Mouse (Mus musculus): ENCODE measurements at regions not wholly inside any gene's neighbourhood (a gene's known extent, or its start where the extent isn't known, plus 50 kb on each side); places are given as distances from the start of the nearest gene placed in this dataset.

DNA sequence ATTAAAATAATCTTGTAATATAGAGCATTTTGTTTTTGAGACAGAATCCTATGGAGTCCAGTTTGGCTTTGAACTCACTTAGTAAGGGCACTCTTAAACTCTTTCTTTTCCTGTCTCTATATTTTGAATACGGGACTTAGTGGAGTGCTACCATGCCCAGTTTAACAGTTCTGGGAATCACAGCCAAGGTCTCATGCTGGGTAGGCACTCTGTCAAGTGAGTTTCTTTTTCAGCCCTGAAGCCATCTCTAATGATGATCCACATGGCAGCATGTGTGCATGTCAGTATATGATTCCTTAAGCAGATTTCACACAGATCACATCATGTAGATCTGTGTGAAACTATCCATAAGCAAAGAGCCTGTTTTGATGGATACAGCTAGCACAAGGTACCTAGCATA lies 113.6 kb upstream of the Rnd3 start:
- Histone ChIP-seq H3K36me3 (ENCODE audit: control insufficient read depth, insufficient read depth, low read length) (no peaks in the 10 kb centered on the region), H3K27ac (ENCODE audit: low read depth, low read length) (no peak overlapping the region), H3K9me3 (ENCODE audit: control insufficient read depth, low read length) (no peaks in the 10 kb centered on the region), H3K4me3 (ENCODE audit: low read length) (no peak overlapping the region), H3K4me2 (replicated peaks; ENCODE audit: low read depth, low read length) (no peak overlapping the region), H3K27me3 (ENCODE audit: control insufficient read depth, insufficient read depth, low read length) (no peaks in the 10 kb centered on the region), H3K9ac (ENCODE audit: low read depth, low read length) (no peak overlapping the region), H3K4me1 (ENCODE audit: control insufficient read depth, insufficient read depth, low read length) (no peaks in the 10 kb centered on the region)
- ATAC-seq (ENCODE audit: low FRiP score, low TSS enrichment): no peak
- 91% methylated on average over 1 of the region's 1 CpGs for WGBS

DNA sequence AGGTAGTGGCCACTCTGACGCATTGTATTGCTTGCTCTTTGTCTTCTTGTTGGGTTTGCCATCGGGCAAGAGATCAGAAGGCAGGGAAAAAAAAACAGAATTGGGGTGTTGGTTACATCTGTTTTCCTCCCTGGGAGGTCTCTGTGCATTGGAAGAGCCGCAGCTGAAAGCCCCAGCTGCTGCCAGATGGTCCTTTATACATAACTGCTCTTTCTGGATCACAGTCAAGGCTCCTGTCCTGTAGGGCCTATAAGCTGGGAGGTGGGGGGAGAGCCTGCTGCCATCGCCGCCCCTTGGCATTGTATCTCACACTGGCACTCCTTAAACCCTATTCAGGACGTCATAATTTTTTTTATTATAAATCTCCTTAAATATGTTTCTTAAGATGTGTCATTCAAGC lies 101.9 kb upstream of the Rnd3 start:
- Histone ChIP-seq H3K4me2 (replicated peaks; ENCODE audit: low read depth, low read length) (no peak overlapping the region), H3K9me3 (ENCODE audit: control insufficient read depth, low read length) (no peaks in the 10 kb centered on the region; the same call in 1 of the 2 replicates), H3K36me3 (ENCODE audit: control insufficient read depth, insufficient read depth, low read length) (no peaks in the 10 kb centered on the region), H3K9ac (ENCODE audit: low read depth, low read length) (no peak overlapping the region), H3K27me3 (ENCODE audit: control insufficient read depth, insufficient read depth, low read length) (no peaks in the 10 kb centered on the region), H3K4me1 (ENCODE audit: control insufficient read depth, insufficient read depth, low read length) (no peaks in the 10 kb centered on the region), H3K4me3 (ENCODE audit: low read length) (no peak overlapping the region), H3K27ac (ENCODE audit: low read depth, low read length) (no peak overlapping the region)
- ATAC-seq (ENCODE audit: low FRiP score, low TSS enrichment): no peak
- WGBS: 78% methylated on average over 6 of the region's 6 CpGs

DNA sequence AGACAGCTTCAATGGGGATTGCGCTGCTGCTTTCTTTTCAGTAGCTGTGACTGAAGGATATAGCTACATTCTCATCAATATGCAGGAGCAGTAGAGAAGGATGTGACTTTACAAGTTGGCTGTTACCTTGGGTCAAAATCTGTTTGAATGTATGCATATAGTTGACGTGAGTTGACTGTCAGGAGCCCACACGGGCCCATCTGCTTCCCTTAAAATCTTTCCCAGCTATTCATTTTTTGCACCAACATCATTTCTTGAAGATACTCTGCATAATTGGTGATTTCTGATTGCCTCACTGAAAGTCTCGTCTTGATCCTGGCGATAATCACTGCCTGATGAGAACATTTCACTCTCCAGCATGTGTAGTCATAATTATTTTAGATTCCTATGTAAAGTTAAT lies 92.7 kb upstream of the Rnd3 start:
- Histone ChIP-seq H3K27ac (ENCODE audit: low read depth, low read length) (no peak overlapping the region), H3K4me1 (ENCODE audit: control insufficient read depth, insufficient read depth, low read length) (0 out of 2 replicates have a peak, but pooled peaks cover 2% of the 10 kb centered on the region), H3K9ac (ENCODE audit: low read depth, low read length) (no peak overlapping the region), H3K4me3 (ENCODE audit: low read length) (no peak overlapping the region), H3K4me2 (replicated peaks; ENCODE audit: low read depth, low read length) (no peak overlapping the region), H3K9me3 (ENCODE audit: control insufficient read depth, low read length) (no peaks in the 10 kb centered on the region), H3K36me3 (ENCODE audit: control insufficient read depth, insufficient read depth, low read length) (no peaks in the 10 kb centered on the region), H3K27me3 (ENCODE audit: control insufficient read depth, insufficient read depth, low read length) (no peaks in the 10 kb centered on the region)
- WGBS: 79% methylated on average over 5 of the region's 5 CpGs
- no peak for ATAC-seq (ENCODE audit: low FRiP score, low TSS enrichment)

DNA sequence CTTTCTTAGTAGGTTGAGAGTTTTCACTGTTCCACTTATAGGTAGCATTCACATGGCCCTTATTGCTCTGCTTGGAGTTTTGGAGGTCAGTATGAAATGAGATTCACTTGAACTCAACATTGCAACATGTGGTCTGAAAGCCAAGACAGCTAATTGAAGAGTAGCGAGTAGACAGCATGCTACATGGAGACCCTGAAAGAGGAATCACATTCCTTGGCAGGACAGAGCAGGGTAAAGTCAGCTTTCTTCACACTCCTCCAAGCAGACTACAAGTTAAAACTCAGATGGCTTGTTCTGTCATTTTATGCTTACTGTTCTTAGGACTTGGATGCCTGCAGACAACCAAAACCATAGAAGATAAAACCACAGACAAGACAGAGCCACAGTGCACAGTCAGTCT lies 91.1 kb upstream of the Rnd3 start:
- H3K36me3 ChIP-seq (ENCODE audit: control insufficient read depth, insufficient read depth, low read length): no peaks in the 10 kb centered on the region
- H3K4me2 ChIP-seq (replicated peaks; ENCODE audit: low read depth, low read length): no peak overlapping the region
- H3K9ac ChIP-seq (ENCODE audit: low read depth, low read length): no peak overlapping the region
- H3K4me3 ChIP-seq (ENCODE audit: low read length): no peak overlapping the region
- H3K4me1 ChIP-seq (ENCODE audit: control insufficient read depth, insufficient read depth, low read length): 0 out of 2 replicates have a peak, but pooled peaks cover 2% of the 10 kb centered on the region
- no peak overlapping the region for H3K27ac ChIP-seq (ENCODE audit: low read depth, low read length)
- WGBS: 91% methylated on average over 1 of the region's 1 CpGs
- H3K27me3 ChIP-seq (ENCODE audit: control insufficient read depth, insufficient read depth, low read length): no peaks in the 10 kb centered on the region
- H3K9me3 ChIP-seq (ENCODE audit: control insufficient read depth, low read length): no peaks in the 10 kb centered on the region
- ATAC-seq (ENCODE audit: low FRiP score, low TSS enrichment): no peak

DNA sequence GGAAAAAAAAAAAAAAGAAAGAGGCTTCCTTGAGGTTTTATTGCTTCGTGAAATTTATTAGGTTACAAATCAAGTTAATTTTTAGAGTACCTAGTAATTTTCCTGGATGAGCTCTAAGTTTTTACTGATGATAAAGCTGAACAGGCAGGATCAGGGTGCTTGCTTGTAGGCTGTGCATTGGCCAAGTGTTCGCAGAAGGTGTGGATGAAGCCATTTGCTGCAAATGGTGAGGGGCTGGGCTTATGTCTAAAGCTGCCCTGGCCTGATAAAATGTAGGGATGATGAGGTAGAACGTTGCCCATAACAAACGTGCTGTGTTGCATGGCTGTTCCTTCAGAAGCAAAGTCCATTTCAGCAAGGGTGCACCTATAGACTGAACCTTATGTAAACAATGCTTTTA lies 90.1 kb upstream of the Rnd3 start:
- ATAC-seq (ENCODE audit: low FRiP score, low TSS enrichment): no peak
- 12% methylated on average over 4 of the region's 4 CpGs for WGBS

DNA sequence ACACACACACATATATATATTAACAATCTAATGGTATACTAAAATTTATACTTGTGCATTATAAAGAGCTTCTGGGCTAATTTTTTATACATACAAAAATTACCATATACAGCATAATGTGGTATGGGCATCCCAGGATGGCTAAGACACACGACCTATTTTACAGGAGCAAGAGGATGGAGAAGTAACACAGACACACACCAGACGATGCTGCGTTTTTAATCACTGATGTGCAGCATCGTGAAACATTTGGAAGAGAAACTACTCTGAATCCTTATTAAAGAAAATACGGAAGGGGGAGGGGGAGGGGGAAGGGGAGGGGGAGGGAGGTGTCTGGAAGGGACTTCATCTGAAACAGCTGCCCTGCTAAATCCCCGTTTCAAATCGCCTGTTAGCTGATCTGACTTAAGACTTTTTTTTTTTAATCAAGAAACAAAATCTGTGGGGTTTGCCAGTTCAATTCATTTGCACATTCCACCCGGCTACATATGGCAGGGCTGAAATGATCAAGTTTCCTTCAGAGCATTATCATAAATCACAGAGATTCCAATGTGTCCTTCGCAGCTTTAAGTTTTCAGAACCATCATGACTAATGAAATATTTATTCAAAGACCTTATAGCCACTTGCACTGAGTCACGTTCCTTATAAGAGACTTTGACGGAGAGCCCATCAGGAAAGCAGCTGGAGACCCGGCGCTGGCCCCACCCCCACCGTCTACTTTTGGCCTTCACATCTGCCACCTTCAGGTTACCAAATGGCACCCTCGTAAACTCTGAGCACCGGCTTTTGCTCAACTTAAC lies 89.4 kb upstream of the Rnd3 start:
- H3K36me3 ChIP-seq (ENCODE audit: control insufficient read depth, insufficient read depth, low read length): no peaks in the 10 kb centered on the region
- H3K4me3 ChIP-seq (ENCODE audit: low read length): peak overlapping the region; percentile 13; the same call in 1 of the 2 replicates
- no peaks in the 10 kb centered on the region for H3K9me3 ChIP-seq (ENCODE audit: control insufficient read depth, low read length)
- ATAC-seq (ENCODE audit: low FRiP score, low TSS enrichment): peak; percentile 72
- WGBS: 6% methylated on average over 15 of the region's 16 CpGs
- H3K9ac ChIP-seq (ENCODE audit: low read depth, low read length): no peak overlapping the region
- H3K27me3 ChIP-seq (ENCODE audit: control insufficient read depth, insufficient read depth, low read length): no peaks in the 10 kb centered on the region
- no peak overlapping the region for H3K27ac ChIP-seq (ENCODE audit: low read depth, low read length)
- 0 out of 2 replicates have a peak, but pooled peaks cover 2% of the 10 kb centered on the region for H3K4me1 ChIP-seq (ENCODE audit: control insufficient read depth, insufficient read depth, low read length)
- peak overlapping the region; percentile 33 for H3K4me2 ChIP-seq (replicated peaks; ENCODE audit: low read depth, low read length)

More for the DNA sequence above, 90.1 kb upstream of the Rnd3 start:
- Histone ChIP-seq H3K9me3 (ENCODE audit: control insufficient read depth, low read length) (no peaks in the 10 kb centered on the region), H3K9ac (ENCODE audit: low read depth, low read length) (no peak overlapping the region), H3K36me3 (ENCODE audit: control insufficient read depth, insufficient read depth, low read length) (no peaks in the 10 kb centered on the region), H3K27ac (ENCODE audit: low read depth, low read length) (no peak overlapping the region), H3K4me1 (ENCODE audit: control insufficient read depth, insufficient read depth, low read length) (0 out of 2 replicates have a peak, but pooled peaks cover 2% of the 10 kb centered on the region), H3K27me3 (ENCODE audit: control insufficient read depth, insufficient read depth, low read length) (no peaks in the 10 kb centered on the region), H3K4me2 (replicated peaks; ENCODE audit: low read depth, low read length) (no peak overlapping the region), H3K4me3 (ENCODE audit: low read length) (no peak overlapping the region)

DNA sequence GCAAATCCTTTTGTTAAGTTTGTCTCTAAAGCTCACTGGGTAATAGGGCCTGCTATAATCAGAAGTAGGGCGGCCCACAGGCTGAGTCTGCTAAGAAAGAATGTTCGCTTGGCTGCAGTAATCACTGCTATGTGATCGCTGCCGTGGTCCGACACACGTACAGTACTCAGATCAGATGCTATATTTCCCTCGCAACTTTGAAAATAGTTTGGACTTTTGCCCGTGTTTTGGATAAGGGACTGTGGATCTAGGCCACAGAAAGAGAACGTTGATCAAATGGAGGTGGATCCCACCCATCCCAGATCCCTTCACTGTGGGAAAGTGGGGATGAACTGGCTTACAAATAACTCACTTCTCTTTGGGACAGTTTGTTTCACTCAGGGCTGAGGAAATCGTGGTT lies 88.5 kb upstream of the Rnd3 start:
- H3K36me3 ChIP-seq (ENCODE audit: control insufficient read depth, insufficient read depth, low read length): no peaks in the 10 kb centered on the region
- 74% methylated on average over 10 of the region's 10 CpGs for WGBS
- H3K9me3 ChIP-seq (ENCODE audit: control insufficient read depth, low read length): no peaks in the 10 kb centered on the region
- no peaks in the 10 kb centered on the region for H3K27me3 ChIP-seq (ENCODE audit: control insufficient read depth, insufficient read depth, low read length)
- H3K4me1 ChIP-seq (ENCODE audit: control insufficient read depth, insufficient read depth, low read length): 0 out of 2 replicates have a peak, but pooled peaks cover 2% of the 10 kb centered on the region
- H3K9ac ChIP-seq (ENCODE audit: low read depth, low read length): no peak overlapping the region
- ATAC-seq (ENCODE audit: low FRiP score, low TSS enrichment): no peak
- H3K4me3 ChIP-seq (ENCODE audit: low read length): no peak overlapping the region
- no peak overlapping the region for H3K4me2 ChIP-seq (replicated peaks; ENCODE audit: low read depth, low read length)
- no peak overlapping the region for H3K27ac ChIP-seq (ENCODE audit: low read depth, low read length)

DNA sequence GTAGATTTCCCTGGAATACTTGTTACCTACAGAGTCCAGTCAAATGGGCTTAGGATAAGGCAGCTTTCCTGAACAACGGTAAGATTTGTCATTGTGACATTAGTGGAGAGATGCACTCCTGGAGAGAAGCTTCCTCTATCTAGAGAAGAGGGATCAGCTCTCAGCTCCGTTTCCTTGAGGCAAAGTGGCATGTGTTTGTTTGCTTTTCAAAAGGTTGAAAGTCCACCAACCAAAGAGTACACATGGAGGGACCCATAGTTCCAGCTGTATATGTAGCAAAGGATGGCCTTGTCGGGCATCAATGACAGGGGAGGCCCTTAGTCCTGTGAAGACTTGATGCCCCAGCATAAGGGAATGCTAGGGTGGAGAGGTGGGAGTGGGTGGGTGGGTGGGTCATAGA lies 87.9 kb upstream of the Rnd3 start:
- H3K27me3 ChIP-seq (ENCODE audit: control insufficient read depth, insufficient read depth, low read length): no peaks in the 10 kb centered on the region
- H3K4me3 ChIP-seq (ENCODE audit: low read length): no peak overlapping the region
- H3K27ac ChIP-seq (ENCODE audit: low read depth, low read length): no peak overlapping the region
- no peak overlapping the region for H3K9ac ChIP-seq (ENCODE audit: low read depth, low read length)
- no peaks in the 10 kb centered on the region for H3K36me3 ChIP-seq (ENCODE audit: control insufficient read depth, insufficient read depth, low read length)
- H3K4me1 ChIP-seq (ENCODE audit: control insufficient read depth, insufficient read depth, low read length): 0 out of 2 replicates have a peak, but pooled peaks cover 2% of the 10 kb centered on the region
- no peaks in the 10 kb centered on the region for H3K9me3 ChIP-seq (ENCODE audit: control insufficient read depth, low read length)
- no peak overlapping the region for H3K4me2 ChIP-seq (replicated peaks; ENCODE audit: low read depth, low read length)
- no peak for ATAC-seq (ENCODE audit: low FRiP score, low TSS enrichment)
- 76% methylated on average over 3 of the region's 3 CpGs for WGBS

DNA sequence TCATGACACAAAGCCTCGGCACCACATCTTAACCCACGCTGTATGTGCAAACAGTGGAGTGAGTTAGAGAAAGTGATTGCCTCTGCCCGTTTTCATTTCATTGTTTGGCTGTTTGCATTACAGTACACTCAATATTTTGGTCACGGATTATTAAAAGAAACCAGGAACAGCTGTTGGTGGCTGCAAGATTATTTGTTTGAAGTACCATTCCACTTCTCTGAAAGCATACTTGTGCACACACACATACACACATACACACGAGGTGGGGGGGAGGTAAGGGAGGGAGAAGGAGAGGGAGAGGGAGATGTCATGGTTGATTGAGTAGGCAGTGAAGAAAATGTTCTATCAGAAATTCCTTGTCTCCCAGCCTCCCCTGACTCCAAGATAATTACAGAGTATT lies 85.5 kb upstream of the Rnd3 start:
- 66% methylated on average over 5 of the region's 5 CpGs for WGBS
- Histone ChIP-seq H3K27me3 (ENCODE audit: control insufficient read depth, insufficient read depth, low read length) (no peaks in the 10 kb centered on the region), H3K4me3 (ENCODE audit: low read length) (no peak overlapping the region), H3K36me3 (ENCODE audit: control insufficient read depth, insufficient read depth, low read length) (no peaks in the 10 kb centered on the region), H3K4me2 (replicated peaks; ENCODE audit: low read depth, low read length) (no peak overlapping the region), H3K27ac (ENCODE audit: low read depth, low read length) (no peak overlapping the region), H3K4me1 (ENCODE audit: control insufficient read depth, insufficient read depth, low read length) (0 out of 2 replicates have a peak, but pooled peaks cover 2% of the 10 kb centered on the region), H3K9ac (ENCODE audit: low read depth, low read length) (no peak overlapping the region), H3K9me3 (ENCODE audit: control insufficient read depth, low read length) (no peaks in the 10 kb centered on the region)
- ATAC-seq (ENCODE audit: low FRiP score, low TSS enrichment): no peak
